Mouse (Mus musculus) kidney, postnatal 4 days (tissue): ENCODE results near the gene Rplp2.
"Not testable (repeated sequence)": the region's sequence is repeated elsewhere in the genome, so short reads cannot be mapped to it uniquely, and the experiment has no call there.

Experiments used
- DNase-seq, 2 experiments: peaks; one replicate each; pipeline ENCODE4 v3.0.0; 2021; ENCODE audit warnings: mixed read lengths in 2 of 2

Rplp2 gene

DNA sequence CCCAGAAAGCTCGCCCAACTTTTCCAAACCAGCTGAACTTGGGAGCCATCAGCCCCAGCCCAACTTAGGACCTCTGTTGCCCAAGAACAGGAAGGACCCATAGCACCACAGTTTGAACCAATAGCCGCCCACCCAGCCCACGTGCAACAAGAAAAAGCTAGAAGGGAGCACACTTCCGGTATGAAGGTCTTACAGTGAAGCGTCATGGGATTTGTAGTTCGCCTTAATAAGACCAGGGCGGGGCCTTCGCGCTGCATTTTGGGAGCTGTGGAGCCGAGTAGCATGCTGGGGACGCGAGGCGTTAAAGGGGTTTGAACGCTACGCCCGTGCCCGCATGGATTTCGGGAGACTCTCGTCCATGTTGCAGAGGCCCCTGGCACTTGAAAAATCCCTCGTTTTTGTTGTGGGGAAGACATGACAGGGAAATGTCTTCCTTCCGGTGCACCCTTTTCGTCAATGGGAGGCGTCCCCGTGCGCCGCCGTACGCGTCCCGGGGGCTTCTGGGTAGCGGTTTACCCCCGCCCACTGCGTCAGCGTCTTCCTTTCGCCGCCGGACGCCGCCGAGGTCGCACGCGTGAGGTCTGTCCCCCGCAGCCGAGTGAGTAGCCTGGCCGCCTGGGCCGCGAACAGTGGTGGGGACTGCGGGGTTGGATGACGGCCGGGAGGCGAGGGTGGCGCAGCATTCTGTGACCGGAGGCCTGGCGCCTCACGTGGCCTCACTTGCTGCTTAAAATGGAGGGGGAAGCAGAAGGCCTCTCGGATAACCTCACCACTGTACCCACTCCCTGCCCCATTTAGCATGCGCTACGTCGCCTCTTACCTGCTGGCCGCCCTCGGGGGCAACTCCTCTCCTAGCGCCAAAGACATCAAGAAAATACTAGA is at the start of gene Rplp2:
Rplp2 (plus strand) TSS at position 261 of the 882 bp plus-strand sequence.
- DNase-seq = peak; percentile 94 to 97

DNA sequence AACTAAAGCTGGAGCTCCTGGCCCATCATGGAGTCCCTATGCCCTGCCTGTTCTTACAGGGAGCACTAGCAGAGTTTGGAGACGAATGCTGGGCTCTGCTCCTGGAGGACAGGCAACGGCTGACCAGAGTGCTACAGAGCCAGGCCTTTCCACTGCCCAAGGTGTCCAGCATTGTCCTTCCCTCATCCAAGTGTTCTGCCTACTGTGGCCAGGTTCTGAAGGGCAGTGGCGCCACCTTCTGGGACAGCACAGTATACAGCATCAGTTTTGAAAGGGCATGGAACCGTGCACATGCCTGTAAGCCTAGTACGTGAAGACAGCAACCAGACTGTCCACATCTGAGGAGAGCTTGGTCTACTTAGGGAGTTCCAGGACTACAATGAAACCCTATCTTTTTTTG is 43.9 kb upstream of the Rplp2 start:
- peak; percentile 77 to 80 for DNase-seq

DNA sequence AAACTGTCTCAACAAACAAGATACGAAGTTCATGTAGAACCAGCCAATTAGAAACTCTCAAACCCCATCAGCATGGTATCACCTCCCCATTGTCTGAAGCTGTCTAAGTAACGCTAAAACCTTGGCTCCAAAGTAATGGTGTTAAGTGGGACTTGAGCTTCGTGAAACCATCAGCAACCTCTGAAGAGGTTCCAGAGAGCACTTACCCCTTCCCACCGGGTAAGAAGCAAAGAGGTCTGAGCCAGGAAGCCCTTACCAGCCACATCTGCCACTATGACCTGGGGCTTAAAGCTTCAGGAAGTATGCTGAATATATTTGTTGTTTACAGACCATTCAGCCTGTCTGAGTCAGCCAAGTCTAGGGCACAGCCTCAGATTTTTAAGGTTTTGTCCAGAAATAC is 41.7 kb upstream of the Rplp2 start:
- DNase-seq = no peak

DNA sequence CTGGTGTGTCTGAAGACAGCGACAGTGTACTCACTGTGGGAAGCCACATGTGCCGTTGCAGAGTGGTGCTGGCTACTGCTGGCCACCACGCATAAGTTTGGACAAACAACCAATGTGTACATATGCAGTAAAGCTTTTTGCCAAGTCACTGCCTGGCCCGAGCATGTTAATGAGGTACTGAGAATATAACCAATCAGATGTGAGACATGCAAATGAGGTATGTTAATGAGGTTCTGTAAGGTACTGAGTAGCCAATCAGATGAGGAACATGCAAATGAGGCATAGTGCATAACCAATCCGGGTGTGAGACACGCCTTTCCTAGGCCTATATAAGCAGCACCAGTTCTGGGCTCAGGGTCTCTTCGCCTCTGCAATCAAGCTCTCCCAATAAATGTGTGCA is 39.5 kb upstream of the Rplp2 start:
- not testable (repeated sequence) for DNase-seq

DNA sequence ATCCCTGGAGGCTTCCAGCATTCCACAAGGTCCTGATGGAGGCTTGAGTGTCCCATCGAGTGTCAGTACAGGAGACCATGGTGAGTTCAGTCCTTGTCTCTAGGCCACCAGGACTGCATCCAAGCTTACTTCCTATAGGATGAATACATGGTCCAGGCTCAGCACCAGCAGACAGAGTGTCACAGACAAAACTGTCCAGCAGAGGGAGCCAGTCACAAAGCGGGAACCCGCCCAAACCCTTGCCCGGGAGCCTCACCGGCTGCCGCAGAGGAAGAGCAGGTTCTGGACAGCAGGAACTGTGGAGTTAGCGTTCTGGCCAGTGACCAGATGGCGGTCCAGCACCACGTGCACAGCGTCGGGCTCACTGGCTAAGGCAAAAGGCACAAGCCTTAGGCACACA is 38.3 kb upstream of the Rplp2 start:
- DNase-seq = peak; percentile 92 to 93

DNA sequence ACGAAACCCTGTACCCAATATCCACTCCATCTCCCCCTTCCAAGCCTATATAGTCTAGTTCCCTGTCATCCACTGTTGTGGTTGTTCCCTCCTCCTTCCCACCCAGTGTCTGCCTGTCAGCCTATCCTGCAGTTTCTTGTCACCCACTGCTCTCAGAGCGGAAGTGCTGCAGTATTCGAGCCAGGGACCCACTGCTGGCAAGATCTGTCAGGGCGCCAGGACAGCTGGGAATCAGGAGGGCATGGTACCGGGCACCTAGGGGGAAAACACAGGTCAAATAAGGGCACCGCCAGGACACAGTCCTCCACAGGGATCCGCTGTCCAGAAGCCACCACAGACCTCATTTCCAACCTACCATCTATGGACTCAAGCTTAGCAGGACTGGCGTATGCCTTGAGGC is 36.5 kb upstream of the Rplp2 start:
- no peak for DNase-seq

DNA sequence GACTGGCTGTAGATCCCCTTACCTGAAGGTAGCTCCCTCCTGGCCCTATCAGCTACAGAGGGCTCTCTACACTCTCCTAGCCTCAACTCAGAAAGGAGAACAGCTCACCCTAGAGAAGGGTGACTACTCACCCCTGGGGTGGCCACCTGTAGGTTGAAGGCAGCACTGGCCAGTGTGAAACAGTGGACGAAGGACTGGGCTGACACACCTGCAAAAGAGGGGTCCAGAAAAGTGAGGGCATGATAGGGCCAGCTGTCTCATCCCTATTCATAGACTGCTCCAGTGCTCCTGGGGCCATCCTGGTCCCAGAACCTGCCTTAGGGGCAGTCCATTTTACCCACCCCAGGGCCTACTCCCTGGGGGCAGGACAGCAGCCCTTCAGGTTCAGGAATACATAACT is 35.5 kb upstream of the Rplp2 start:
- DNase-seq = no peak

DNA sequence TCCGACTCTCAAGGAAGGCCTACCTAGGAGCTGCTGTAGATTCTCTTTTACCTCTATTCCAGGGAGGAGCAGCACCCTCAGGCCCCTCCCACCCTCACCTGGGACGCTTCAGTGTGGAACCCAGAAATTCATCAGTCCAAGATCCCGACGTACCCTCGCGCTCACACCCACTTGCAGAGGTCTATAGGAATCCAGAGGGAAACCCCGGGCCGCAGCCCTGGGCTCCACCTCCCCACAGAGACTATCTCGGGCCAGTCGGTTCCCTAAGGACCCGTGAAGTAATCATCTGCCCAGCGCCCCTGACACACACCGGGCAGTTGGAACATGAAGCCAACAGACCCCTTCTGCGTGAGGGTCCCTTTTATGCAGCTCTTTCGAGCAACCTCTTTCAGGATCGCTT is 33.8 kb upstream of the Rplp2 start:
- peak in 1 of 2 experiments; percentile 37 for DNase-seq

DNA sequence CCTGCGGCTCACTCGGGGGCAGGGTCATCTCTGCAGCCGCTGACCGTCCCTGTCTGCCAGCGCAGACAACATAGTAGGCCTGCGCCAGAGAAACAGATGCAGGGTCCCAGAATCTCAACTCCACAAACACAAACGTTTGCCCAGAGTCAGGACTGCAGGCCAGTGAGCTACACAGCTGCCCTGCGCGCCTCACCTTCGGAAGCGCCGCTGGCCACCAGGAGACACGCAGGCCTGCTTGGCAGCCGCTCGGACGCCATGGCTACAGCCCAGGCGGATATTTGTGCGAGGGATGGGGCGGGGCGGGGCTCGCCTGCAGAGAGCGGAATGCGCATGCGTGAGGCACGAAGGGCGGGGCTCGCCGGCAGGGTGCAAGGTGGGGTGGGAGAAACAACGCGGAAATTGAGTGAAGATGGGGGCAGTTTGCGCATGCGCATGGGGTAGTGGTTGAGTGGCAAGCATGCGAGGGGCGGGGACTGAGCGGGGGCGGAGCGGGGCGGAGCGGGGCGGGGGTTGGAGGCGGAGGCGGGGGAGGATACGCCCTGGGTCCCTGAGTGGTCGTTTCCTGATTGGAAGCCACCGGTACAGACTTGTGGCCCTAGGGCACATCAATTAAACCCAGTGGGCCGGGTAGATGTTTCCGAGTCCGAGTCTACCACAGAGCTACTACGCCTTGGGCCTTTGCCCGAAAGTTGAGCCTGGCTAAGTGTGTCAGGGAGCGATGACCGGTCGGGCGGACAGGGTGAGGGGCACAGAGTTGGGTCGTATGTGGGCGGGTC is 33.2 kb upstream of the Rplp2 start, which contains the start of gene Gatd1:
Gatd1 (minus strand) TSS at position 328 of the 776 bp plus-strand sequence.
- peak; percentile 100 for DNase-seq

DNA sequence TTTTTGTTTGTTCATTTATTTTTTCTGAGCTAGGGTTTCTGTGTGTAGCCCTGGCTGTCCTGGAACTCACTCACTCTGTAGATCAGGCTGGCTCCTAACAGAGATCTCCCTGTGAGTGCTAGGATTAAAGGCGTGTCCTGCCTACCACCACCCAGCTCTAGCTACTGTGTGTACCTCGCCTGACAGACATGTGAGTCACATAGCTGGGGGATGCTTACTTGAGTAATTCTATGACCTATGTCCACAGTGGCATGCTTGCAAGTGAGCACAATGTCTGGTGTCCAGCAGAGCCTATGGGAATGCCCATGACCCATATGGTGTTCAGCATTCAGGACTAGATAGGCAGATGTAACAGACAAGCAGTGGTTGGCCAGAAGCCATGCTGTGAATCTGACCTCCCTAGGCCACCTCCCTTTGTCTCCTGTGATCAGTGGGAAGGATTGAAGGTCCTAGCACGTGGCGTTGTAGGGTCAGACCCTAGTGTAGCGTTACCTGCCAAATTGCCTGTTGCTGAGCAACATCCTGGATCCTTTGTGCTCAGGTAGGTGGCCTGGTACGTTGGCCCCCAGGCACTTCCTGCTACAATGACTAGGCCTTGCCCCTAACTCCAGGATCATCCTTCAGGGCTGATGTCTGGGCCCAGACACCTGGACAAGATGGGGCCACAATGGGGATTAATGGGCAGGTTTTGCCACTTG is 30.9 kb upstream of the Rplp2 start:
- DNase-seq = no peak

DNA sequence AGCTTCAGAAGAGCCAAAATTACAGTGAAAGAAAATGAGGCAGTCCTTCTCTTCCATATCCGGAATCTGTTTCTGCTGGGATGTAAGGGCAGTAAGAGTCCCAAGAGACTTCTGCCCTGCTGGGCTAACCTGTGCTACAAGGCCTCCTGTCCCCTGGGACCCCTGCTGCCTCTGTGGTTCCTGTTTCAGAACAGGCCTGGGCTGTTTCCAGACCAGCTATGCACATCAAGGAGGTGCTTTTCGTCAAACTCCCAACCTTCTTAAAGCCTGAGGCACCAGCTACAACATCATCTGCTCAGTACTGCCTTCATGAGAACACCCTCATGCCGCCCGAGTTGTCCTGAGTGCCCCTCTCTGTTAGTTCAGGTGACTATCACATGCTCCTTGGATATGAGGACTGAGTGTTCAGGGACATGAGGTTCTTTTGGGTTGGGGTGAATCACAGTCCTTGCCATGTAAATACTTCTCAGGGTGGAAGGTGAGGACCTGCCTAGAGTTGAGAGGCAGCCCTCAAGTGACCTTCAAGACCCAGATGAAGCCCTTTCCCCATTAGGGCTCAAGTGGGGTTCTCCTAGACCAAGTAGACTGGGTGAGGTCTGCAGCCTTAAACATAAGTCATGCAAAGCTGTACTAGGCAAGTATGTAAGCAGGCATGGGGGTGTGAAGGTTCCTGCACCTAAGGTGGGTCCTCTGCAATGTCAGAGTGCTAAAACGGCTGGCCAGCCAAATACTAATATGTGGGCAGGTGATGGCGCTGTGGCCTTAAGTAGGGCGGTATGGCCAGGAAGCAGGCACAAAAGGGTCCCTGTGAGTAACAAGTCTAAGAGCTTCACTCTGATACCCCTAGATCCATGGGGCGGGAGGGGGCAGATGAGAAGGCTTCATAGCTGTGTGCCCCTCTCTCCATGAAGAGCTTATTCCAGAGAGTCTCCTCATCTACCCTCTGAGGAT is 29.2 kb upstream of the Rplp2 start:
- DNase-seq = no peak

DNA sequence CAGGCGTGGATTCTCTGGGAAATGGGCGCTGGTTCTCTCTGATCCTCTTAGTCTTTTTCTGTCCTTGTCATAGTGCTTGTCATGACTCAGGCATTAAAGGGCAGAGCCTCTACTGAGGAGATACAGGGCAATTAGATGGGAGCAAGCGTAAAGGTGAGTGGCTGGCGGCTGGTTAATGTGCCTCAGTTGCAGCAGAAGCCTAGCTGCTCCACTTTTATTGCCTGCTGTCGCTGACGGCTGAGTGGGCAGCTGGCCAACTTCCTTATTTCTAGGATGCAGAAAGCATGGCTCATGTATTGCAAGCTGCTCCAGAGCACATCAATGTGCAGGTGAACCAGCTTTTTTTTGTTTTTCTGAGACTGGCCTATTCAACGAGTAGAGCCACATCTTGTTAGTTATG is 28.2 kb upstream of the Rplp2 start:
- DNase-seq = peak; percentile 67 to 71

DNA sequence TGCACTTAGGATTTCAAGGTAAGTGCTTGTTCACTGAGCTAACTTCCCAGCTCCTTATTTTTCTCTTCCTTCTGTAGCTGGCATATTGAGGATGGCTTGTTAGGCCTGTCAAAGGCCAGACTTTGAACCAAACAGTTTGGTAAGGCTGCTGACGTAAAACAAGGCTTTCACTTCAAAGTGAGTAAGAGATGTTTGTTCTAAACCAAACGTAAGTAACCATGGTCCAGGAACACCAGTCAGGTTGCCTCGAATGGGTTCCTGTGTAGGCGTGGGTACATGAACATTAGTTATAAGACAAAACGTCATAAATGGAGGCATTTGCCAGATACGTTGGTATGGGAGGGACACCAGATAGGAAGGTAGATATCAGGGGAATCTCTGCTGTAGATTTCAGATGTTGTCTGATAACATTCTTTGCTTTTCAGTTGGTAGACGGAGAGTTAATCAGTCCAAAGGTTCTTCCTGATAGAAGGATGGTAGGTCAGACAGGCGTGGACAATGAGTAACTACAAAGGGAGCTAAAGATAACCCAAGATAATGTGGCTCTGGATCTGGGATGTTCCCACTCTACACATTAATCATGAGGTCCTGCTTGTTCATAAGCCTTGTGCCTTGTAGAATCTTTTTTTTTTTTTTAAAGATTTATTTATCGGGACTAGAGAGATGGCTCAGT is 27.0 kb upstream of the Rplp2 start:
- DNase-seq = no peak

DNA sequence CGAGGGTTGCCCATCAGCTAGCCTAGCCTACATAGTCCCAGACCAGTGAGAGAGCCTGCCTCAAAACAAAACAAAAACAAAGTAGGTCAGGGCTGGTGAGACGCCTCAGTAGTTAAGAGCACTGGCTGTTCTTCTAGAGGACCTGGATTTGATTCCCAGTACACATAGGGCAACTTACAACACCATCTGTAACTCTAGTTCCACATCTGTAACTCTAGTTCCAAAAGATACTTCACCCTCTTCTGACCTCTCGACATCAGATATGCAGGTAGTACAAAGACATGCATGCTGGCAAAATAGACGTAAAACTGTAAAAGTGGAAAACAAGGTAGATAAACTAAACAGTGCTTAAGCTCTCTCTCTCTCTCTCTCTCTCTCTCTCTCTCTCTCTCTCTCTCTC is 23.4 kb upstream of the Rplp2 start:
- DNase-seq = no peak

DNA sequence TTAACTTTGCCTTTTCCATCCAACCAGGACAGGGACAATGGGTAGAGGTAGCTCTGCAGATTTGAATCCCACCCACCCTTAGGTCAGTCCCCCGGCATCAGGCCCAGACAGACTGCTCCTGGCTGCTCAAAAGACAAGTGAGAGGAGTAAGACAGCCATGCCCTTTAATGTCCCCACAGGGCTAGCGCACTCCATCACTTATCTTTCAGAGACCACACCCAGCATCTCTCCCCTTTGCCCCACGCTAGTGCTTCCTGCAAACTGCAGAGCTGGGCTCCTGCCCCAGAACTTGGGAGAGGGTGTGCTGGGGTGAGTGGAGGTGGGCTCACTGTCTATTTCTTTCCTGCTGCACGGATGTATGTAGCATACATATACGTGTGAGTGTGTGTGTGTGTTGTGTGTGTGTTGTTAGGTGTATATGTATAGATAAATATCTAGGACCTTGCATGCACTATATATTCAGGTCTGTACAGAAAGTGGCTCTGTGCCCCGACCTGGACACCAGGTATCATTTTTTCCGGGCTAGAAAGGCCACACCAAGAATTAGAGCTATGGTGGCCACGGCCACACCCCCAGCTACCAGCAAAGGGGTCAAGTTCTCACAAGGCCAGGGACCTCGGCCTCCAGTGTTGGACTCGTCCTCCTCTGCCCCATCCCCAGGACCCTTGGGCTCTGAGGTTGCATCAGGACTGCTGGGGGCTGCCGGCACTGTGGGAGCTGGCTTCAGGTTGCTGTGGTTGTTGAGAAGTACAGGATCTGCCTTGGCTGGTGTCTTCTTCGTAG is 20.0 kb upstream of the Rplp2 start:
- no peak for DNase-seq

DNA sequence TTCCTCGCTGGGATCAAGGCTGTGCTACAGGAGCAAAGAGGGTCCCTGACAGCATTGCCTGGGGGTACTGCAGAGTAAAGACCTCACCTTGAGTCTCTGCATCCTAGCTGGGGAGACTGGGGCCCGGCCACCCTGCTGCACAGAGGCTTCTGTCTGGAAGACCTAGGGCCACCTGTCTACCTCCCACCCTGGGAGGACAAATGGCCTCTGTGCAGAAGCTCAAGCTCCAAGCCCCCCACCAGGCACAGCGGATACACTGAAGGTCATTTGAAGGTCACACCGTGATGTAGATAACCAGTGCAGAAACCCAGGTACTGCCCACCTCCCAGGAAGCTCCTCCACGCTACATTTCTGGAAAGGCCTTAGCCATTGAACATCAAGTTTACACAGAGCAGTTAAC is 18.5 kb upstream of the Rplp2 start:
- DNase-seq = no peak

DNA sequence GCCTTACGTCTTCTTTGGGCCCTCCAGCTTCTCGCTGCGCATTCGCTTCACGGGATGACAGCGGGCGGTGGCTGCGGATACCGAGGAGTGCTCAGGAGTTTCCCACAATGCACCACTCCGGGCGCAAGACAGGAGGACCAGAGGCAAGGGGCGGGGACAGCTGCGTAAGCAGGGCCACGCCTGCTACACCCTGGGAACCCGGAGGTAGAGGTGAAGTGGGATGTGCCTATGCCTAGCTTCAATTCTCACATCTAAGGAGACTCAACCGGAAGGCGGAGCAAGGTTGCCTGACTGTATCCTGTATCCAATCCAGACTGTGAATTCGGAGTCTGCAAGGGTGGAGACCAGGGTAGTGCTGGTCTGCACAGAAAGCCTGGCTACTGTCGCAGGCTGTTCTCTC is 17.9 kb upstream of the Rplp2 start, which contains the start of gene Cend1:
Cend1 (minus strand) TSS at position 182 of the 400 bp plus-strand sequence.
- DNase-seq = peak; percentile 62 to 74

DNA sequence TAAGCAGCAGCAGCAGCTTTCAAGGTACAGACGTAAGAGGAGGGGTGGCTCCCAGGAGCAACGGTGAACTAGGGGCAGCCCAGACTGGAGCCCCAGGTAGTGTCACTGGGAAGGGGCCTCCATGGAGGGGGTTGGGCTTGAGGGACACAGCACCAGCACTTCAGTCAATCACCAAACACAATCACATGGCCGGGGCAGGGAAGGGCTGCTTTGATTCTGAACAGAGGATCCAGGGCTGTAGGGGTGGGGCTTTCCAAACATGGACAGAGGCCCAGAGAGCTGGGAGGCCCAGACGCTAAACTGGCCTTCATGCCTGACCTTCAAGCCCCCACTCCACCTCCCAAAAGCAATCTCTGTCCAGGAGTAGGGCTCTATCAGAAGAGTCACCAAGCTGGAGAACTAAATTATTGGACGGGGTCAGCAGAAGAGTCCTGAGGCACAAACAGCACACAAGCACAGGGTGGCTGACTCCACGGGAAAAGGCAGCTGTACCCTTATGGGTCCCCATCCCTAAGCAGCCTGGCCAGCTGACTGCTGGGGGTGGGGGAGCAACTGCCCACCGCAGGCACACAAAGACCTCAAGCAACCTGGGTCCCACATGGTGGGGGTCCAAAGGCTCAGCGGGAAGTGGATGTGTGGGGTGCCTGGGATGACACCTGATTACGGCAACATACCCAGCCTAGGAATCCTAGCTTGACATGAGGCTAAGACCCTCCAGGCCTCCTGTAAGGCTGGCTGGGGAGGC is 17.2 kb upstream of the Rplp2 start:
- DNase-seq = no peak

DNA sequence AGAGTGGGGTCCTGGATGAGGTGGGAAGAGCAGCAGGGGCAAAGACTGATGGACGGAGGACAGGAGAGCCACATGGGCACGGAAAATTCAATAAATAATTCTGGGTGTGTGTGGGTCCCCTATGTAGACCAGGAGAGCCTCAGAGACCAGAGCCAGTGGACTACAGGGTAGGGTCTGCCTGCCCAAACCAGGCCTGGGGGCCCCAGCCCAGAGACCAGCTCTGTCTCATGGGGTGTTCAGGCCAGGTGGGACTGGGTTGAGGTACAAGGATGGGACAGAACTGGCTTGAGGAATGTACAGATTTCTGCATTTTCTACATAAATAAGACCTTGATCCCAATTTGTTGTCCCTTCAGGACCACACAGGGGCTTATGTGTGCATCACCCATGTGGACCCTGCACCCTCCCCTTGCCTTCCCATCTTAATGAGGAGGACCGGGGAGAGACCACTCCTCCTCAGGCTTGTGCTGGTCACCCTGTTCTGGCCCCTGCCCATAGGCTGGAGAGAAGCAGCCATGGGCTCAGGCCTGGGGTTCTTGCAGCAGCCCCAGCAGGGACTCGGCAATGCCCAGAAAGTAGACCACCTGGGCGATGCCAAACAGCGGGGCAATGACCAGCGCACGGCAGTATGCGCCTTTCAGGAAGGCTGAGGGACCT is 16.5 kb upstream of the Rplp2 start:
- no peak for DNase-seq
